Mouse (Mus musculus) G1E-ER4 (cell line): Measurements from ENCODE around the gene Arhgap32. TPM values are rescaled to one million over a fixed set of nuclear protein-coding genes. Genes with fewer than 3 reads are reported as not detected.

ENCODE experiments used
- GATA1 ChIP-seq: IDR thresholded peaks from one replicate; pipeline ENCODE4 v1.8.0; 2012; ENCODE audit warnings: low read length, inconsistent platforms
- polyA plus RNA-seq: library from polyadenylated mRNA; stranded (reverse); fragments of >175 nt; gene quantifications from 2 replicates; pipeline ENCODE4 v1.2.3, GENCODE M21; 2012

Gene Arhgap32
- polyA plus RNA-seq, 1 experiment: not detected

DNA sequence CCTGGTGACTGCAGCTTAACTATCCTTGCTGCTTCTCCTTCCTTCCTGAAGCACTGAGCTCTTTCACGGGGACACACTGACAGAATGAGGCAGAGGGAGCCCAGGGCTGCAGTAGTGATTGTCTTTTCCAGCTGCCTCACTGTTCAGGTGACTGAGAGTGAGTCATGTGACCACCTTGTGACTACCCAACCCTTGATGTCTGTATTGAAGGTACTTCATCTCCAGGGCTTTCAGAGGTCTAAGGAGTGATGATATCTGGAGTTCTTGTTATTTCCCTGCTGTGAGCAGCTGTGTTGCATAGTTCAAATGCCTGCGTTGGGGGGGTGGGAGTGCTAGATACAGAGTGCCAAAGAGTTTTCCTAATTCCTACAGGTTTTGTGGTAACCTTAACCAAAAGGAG is 141.9 kb downstream of the Arhgap32 start:
- TF ChIP-seq GATA1: no peak

DNA sequence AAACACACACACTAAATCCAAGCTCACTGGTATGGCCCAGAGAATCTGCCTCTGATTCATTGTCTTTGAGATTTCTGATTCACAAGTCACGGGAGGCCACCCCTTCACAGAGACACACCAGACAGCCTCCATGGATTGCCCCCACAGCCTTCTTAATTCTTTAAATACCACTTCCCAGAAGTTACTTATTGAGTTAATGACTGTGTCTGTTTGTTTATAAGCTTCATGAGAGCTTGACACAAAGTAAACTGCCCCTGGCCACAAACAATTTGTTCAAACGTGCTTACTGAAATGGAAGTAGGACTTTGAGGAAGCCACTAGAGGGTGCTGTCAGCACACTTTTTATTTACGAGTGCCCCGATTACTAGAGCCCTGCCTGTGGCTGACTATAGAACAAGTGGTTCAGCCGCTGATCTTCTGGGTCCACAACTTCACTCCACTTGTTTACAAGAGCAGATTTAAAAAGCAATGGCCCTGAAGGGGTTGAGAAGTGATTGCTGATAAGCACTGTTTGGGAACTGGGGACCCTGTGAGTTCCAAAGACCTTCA is 156.0 kb downstream of the Arhgap32 start:
- TF ChIP-seq GATA1: no peak

DNA sequence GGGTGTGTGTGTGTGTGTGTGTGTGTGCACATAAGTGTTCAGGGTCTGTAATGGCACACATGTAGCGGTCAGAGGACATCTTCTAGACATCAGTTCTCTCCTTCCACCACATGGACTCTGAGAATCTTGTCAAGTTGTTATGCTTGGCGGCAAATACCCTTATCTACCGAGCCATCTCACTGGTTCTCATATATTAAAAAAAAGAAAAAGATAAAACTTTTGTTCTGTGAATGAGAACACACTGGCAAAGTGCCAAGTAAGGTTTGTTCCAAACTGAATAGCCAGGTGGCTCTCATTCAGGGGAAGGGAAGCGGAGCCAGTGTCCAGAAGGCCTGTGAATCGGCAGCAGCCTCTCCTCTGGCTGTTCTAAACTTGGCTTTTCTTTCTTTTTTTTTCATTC is 162.1 kb downstream of the Arhgap32 start:
- TF ChIP-seq GATA1: no peak

DNA sequence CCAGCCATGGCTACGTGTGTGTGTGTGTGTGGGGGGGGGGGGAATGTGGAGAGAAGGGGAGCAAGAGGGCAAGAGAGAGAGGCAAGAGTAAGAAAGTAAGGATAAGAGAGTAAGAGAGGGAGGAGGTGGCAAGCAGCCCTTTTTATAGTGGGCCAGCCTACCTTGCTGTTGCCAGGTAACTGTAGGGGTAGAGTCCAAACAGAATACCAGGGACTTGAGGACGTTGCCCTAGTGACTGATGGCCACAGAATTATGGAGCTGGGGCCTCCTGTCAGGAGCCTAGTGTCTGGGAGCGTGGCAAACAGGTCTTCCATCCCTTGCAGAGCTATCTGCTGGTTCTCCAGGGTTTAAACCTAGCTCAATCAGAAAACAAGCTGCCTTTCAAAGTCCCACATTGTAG is 163.9 kb downstream of the Arhgap32 start:
- no peak for TF ChIP-seq GATA1

DNA sequence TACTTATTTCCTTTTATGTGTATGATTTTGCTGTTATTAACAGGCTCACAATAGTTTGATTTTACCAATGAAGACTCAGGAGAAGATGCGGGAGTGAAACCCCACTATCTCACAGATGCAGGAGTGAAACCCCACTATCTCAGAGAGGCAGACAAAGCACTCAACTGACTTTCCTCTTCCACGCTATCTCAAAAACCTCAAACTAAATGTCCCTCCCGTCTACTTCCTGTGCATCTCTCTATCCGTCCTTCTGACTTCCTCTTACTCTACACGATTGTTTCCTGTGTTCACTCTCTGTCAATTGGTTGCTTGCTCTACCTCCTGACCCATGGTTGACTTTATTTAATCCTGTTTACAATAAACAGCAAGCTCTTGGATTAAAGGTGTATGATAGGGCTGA is 164.5 kb downstream of the Arhgap32 start:
- TF ChIP-seq GATA1: peak; percentile 55

DNA sequence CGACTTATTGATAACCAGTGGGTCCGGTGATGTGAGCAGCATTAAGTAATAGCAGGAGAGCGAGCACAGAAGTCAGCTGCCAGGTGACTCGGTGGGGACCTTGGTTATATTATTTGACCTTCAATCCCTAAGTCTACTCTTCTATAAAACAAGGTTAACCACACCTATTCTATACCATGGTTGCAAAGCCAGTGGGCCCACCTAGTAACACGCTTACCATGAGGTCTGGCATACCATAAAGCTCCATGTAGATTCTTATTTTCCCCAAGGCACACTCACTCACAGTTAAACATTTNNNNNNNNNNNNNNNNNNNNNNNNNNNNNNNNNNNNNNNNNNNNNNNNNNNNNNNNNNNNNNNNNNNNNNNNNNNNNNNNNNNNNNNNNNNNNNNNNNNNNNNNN is 167.7 kb downstream of the Arhgap32 start:
- no peak for TF ChIP-seq GATA1

DNA sequence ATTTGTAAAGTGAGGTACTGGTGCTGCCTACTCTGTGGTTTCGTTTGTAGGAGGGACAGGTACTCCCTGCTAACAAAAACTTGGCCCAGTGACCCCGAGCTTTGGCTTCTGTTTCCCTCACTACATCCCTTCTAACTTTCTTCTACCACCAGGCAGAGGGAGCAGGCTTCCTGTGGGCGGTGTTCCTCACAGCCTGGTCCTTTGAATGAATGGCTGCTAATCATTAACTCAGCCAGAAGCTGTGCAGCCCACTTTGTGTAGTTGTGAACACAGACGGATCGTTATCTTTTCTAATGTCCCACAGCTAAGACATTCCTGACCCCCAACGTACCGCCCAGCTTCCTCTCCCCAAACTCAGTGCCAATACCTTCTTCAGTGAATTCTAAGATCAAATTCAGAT is 175.7 kb downstream of the Arhgap32 start:
- no peak for TF ChIP-seq GATA1

DNA sequence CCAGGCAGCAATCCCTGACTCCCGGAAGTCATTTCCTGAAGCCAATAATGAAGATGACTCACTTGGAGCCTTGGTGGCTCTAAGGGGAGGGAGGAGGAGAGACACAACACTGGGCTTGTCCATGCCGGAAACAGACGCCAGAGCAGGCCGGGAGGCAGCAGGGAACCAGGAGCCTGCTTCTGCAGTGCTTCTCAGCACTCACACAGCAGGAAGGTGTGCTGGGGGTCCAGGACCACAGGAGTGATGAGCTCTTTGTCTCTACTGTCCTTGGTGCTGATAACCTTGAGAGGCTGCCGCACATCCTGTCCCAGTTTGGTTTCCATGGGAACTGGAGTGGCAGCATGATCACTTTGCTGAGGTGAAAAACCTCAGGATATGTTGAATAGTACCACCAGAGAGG is 176.8 kb downstream of the Arhgap32 start:
- TF ChIP-seq GATA1: no peak

DNA sequence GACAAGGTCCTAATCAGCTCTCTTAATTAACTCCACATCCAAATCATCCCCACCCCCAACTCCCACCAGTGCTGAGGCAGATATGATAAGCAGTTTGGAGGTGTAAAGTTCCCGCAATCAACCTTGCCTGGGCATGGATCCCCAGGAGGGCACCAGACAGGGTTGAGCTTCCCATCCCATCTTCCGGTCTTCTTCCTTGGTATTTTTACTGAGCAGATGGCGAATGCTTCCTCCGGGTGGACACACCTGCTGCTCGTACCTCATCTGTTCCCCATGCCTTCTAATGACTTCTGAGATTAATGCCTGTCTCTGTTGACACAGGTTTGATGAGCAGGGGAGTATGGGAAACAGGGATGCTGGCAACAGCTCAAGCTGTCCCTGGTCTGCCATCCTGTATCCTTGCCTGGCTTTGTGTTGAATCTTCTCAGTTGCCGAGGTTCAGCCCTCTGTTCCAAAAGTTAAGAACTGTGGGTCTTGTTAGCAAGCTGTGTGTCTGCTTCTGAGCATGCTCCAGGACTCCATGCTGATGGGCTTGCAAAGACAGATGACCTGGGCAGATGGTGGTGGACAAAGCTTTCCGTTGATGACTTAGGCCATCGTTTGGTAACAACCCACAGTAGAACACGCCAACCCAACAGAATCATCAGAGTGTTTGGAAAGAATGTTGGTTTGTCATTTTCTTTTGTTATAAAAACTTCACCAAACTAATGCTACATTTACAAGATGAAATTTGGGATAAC is 179.3 kb downstream of the Arhgap32 start:
- no peak for TF ChIP-seq GATA1

DNA sequence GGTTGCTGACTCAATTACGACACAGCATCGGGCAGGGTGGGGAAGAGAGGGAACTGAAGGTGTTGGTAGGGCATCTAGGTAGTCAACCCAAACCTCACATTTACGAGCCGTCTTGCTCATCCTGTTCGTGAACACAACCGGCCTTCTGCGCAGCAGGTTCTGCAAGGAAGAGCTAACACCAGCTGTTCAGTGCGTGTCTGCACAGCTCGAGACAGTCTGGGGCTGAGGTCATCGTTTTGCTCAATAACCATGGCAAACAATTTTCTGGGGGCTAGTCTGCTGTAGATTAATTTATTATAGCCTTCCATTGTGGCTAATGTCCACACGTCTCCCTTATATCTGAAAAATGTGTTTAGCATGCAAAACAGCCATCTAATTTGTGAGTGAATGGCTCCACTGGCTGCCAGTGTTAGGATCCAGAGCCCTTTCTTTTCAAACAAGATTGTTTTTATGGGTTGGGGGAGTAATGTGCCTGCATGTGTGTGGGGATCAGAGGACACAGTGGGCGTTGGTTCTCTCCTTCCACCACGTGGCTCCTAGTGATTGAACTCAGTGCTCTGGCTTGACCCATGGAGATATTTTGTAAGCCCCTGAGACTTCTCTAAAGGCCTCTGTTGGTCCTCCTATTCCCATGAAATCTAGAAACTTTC is 186.7 kb downstream of the Arhgap32 start:
- TF ChIP-seq GATA1: no peak

DNA sequence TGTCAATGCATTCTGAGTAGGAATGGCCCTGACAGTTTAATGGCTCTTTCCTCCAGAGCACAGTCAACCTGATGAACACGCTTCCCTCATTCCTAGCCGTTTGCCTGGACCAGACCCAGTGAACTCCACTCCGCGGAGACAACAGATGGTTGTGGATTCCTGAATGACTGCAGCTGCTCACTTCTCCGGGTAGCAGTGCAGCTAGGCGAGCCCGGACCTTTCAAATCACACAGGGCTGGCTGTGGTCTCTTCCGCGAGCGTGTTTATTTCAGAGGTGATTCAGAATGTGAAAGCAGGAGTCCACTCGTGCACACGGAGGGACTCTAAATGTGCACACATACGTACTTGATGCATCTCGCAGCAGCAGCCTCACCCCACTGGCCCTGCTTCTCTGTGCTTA is 195.8 kb downstream of the Arhgap32 start:
- no peak for TF ChIP-seq GATA1

DNA sequence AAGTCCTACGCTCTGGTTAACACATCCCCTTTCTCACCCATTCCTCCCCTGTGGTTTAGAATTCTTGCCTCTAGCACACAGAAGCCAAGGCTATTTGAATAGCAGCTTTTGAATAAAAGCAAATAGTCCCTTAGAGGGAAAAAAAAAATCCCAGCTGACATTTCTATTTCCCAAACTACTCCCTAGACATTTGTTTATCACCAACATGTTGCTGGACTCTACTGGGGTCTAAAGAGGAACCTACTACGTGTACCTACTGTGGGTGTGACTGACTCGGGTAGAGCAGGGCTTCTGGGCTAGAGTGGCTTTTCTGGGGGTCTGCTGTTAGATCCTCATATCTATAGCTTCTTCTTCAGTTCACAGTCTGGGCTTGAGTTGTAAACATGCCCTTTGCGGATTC is 196.3 kb downstream of the Arhgap32 start:
- no peak for TF ChIP-seq GATA1

DNA sequence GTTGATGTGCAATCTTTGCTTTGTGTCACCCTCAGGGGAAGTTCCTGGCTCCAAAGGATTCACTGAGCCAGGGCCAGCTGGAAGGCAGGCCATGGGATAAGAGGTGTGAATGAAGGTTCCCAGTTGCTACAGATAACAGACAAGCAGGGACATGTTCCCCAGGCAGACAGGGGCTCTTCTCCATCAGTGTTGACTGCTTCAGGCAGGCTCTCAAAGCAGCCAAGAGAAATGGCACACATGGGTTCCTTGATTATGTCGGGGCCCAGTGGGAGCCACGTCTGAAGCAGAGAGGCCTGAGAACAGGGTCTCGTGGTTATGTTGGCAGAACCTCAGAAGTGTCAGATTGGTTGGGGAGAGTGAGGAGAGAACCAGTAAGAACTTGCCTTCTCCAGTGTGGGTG is 198.1 kb downstream of the Arhgap32 start:
- no peak for TF ChIP-seq GATA1

DNA sequence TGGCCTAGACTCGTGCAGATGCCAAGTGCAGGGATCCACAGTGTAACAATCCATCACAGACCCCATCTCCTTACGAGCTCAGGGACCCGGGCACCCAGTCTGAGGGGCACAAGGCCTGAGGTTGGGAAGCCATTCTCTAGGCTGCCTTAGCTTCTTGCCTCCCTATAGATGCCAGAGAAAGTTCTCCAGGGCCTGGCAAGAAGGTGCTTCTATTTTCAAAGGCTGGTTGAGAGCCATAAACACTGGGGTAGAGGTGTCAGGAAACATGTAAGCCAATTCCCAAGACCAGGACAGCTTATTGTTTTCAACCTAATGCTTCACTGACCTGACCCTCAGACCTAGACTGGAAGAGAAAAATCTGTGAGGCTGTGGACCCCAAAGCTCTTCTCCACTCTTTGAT is 200.1 kb downstream of the Arhgap32 start:
- TF ChIP-seq GATA1: no peak

Other genes starting within 250 kb of the Arhgap32 start
- gene Barx2, start 202.7 kb upstream of the Arhgap32 start, polyA plus RNA-seq: not detected in 2 replicates
- gene Kcnj5, start 228.2 kb downstream of the Arhgap32 start, polyA plus RNA-seq: not detected in 2 replicates